Mouse (Mus musculus) CH12F3 (cell line): ENCODE results near the gene Coro1b.
"Not testable (repeated sequence)": the region's sequence is repeated elsewhere in the genome, so short reads cannot be mapped to it uniquely, and the experiment has no call there.

Source experiments
- in situ Hi-C: fragments of 300-500 bp; cut with MboI; formaldehyde crosslinking; loops from 2 replicates; pipeline ENCODE4 v1.14.3; 2020; ENCODE audit warnings: low sequenced_read_pairs

Gene Coro1b

GRCm38 (mm10) chr19:4119716-4120487, 28.5 kb upstream of the Coro1b start:
- in situ Hi-C loops = no loop called here

GRCm38 (mm10) chr19:4120496-4120895, 27.9 kb upstream of the Coro1b start:
- in situ Hi-C loops = no loop called here

- in situ Hi-C loops = no loop called here
Observed at GRCm38 (mm10) chr19:4121097-4121805, 27.2 kb upstream of the Coro1b start.

- in situ Hi-C loops = not testable (repeated sequence)
Observed at GRCm38 (mm10) chr19:4121896-4122295, 26.5 kb upstream of the Coro1b start.

GRCm38 (mm10) chr19:4122411-4123370, 25.7 kb upstream of the Coro1b start:
- in situ Hi-C loops = no loop called here

- in situ Hi-C loops = no loop called here
Observed at GRCm38 (mm10) chr19:4124432-4124831, 24.0 kb upstream of the Coro1b start.

- in situ Hi-C loops = not testable (repeated sequence)
Observed at GRCm38 (mm10) chr19:4125268-4125667, 23.2 kb upstream of the Coro1b start.

GRCm38 (mm10) chr19:4125741-4126696, 22.4 kb upstream of the Coro1b start, which contains the start of gene Aip:
Gene Aip, minus strand, starts transcription at chr19:4125858.
- in situ Hi-C loops = no loop called here

- in situ Hi-C loops = no loop called here
Observed at GRCm38 (mm10) chr19:4126759-4127495, 21.5 kb upstream of the Coro1b start.

GRCm38 (mm10) chr19:4129462-4129861, 19.0 kb upstream of the Coro1b start:
- in situ Hi-C loops = no loop called here

- in situ Hi-C loops = no loop called here
Observed at GRCm38 (mm10) chr19:4130106-4130505, 18.3 kb upstream of the Coro1b start.

GRCm38 (mm10) chr19:4131075-4131474, 17.3 kb upstream of the Coro1b start:
- in situ Hi-C loops = no loop called here

- in situ Hi-C loops = no loop called here
Observed at GRCm38 (mm10) chr19:4131768-4132167, 16.7 kb upstream of the Coro1b start.

GRCm38 (mm10) chr19:4134354-4134753, 14.1 kb upstream of the Coro1b start:
- in situ Hi-C loops = no loop called here

GRCm38 (mm10) chr19:4135229-4135962, 13.0 kb upstream of the Coro1b start:
- in situ Hi-C loops = not testable (repeated sequence)

- in situ Hi-C loops = not testable (repeated sequence)
Observed at GRCm38 (mm10) chr19:4135963-4136345, 12.5 kb upstream of the Coro1b start.

- in situ Hi-C loops = no loop called here
Observed at GRCm38 (mm10) chr19:4136463-4136862, 12.0 kb upstream of the Coro1b start.

- in situ Hi-C loops = no loop called here
Observed at GRCm38 (mm10) chr19:4137913-4138312, 10.5 kb upstream of the Coro1b start.

GRCm38 (mm10) chr19:4139446-4139845, 9.0 kb upstream of the Coro1b start, which contains the start of gene Gpr152:
Gene Gpr152, plus strand, starts transcription at chr19:4139787.
- in situ Hi-C loops = no loop called here
